Mouse (Mus musculus): ENCODE measurements around the gene Gprc5c. TPM values are rescaled to one million over a fixed set of nuclear protein-coding genes. Genes with fewer than 3 reads are reported as not detected.

Gprc5c gene
- polyA plus RNA-seq, 1 experiment from 2014 or later = 24.9 TPM

GRCm38 (mm10) chr11:114844464-114845220 lies 6.3 kb upstream of the Gprc5c start:
- H3K27ac ChIP-seq (ENCODE audit: low read depth) = no peak overlapping the region
- no peaks in the 10 kb centered on the region for H3K9me3 ChIP-seq (ENCODE audit: low read length)
- no peak for ATAC-seq
- no peak for TF ChIP-seq EP300 (IDR thresholded peaks at IDR 0.05; ENCODE audit: low read depth)
- TF ChIP-seq CTCF (IDR thresholded peaks at IDR 0.05; ENCODE audit: low read depth) = no peak
- no peak overlapping the region for H3K9ac ChIP-seq (replicated peaks)
- 80% methylated on average over 7 of the region's 7 CpGs for WGBS (ENCODE audit: insufficient replicate concordance)
- H3K4me2 ChIP-seq (ENCODE audit: low read depth, low read length) = no peak overlapping the region
- H3K27me3 ChIP-seq (ENCODE audit: insufficient read depth, low read length) = 0 out of 2 replicates have a peak, but pooled peaks cover 5% of the 10 kb centered on the region
- no peak for DNase-seq
- no peaks in the 10 kb centered on the region for H3K36me3 ChIP-seq (replicated peaks; ENCODE audit: insufficient read depth, low read length)
- H3K4me1 ChIP-seq (ENCODE audit: insufficient read depth) = peaks cover 4% of the 10 kb centered on the region; the same call in 1 of the 2 replicates
- H3K4me3 ChIP-seq (ENCODE audit: low read depth, low read length) = no peak overlapping the region

- H3K9ac ChIP-seq (replicated peaks) = no peak overlapping the region
- no peak overlapping the region for H3K27ac ChIP-seq (ENCODE audit: low read depth)
- no peak overlapping the region for H3K4me2 ChIP-seq (ENCODE audit: low read depth, low read length)
- H3K4me1 ChIP-seq (ENCODE audit: insufficient read depth) = peaks cover 8% of the 10 kb centered on the region; the same call in 1 of the 2 replicates
- no peaks in the 10 kb centered on the region for H3K9me3 ChIP-seq (ENCODE audit: low read length)
- H3K27me3 ChIP-seq (ENCODE audit: insufficient read depth, low read length) = peaks cover 10% of the 10 kb centered on the region
- WGBS (ENCODE audit: insufficient replicate concordance) = 81% methylated on average over 4 of the region's 4 CpGs
- H3K4me3 ChIP-seq (ENCODE audit: low read depth, low read length) = no peak overlapping the region
- no peak for TF ChIP-seq CTCF (IDR thresholded peaks at IDR 0.05; ENCODE audit: low read depth)
- TF ChIP-seq EP300 (IDR thresholded peaks at IDR 0.05; ENCODE audit: low read depth) = no peak
- H3K36me3 ChIP-seq (replicated peaks; ENCODE audit: insufficient read depth, low read length) = no peaks in the 10 kb centered on the region
- DNase-seq = no peak
- no peak for ATAC-seq
These were observed 4.6 kb upstream of the Gprc5c start for GRCm38 (mm10) chr11:114846336-114846735.

DNA sequence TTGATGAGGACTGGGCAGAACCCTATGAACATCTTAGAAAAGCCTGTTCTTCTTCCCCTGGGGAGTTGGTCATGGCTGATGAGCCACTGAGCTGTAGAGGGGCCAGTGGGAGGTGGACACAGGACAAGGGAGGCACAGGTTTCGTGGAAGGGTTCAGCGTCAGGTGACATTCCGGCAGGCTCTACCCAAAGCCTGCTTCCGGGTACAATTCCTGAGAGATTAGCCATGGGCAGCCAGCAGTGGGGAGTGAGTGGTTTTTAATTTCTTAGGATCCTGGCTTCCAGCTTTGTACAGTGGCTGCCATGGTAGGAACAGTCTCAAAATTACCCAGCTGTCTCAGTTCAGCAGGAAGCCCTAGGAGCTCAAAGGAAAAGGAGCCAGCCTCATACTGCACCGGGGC lies 3.9 kb upstream of the Gprc5c start:
- no peaks in the 10 kb centered on the region for H3K36me3 ChIP-seq (replicated peaks; ENCODE audit: insufficient read depth, low read length)
- no peak overlapping the region for H3K4me3 ChIP-seq (ENCODE audit: low read depth, low read length)
- H3K27ac ChIP-seq (ENCODE audit: low read depth) = no peak overlapping the region
- ATAC-seq = no peak
- no peak for DNase-seq
- WGBS (ENCODE audit: insufficient replicate concordance) = 82% methylated on average over 5 of the region's 5 CpGs
- H3K4me1 ChIP-seq (ENCODE audit: insufficient read depth) = peaks cover 8% of the 10 kb centered on the region; the same call in 1 of the 2 replicates
- H3K4me2 ChIP-seq (ENCODE audit: low read depth, low read length) = no peak overlapping the region
- peaks cover 16% of the 10 kb centered on the region for H3K27me3 ChIP-seq (ENCODE audit: insufficient read depth, low read length)
- TF ChIP-seq CTCF (IDR thresholded peaks at IDR 0.05; ENCODE audit: low read depth) (no peak), EP300 (IDR thresholded peaks at IDR 0.05; ENCODE audit: low read depth) (no peak)
- no peaks in the 10 kb centered on the region for H3K9me3 ChIP-seq (ENCODE audit: low read length)
- H3K9ac ChIP-seq (replicated peaks) = no peak overlapping the region

DNA sequence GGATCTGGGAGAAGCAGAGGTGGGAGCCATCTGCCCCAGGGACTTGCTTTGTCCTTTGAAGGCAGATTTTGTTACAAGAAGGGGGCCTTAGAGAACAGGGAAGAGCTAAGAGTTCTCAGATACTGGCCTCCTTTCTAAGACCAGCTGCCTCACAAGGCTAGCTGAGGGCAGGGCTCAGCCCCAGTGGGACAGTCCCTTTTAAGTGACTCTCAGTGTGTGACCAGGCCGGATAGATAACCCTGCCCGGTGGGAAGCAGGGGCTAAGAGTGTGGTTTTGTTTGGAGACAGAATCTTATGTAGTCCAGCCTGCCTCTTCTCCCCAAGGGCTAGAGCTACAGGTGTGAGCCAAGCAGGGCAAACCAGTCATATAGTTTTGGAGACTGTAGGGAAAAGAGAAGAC lies 1.4 kb upstream of the Gprc5c start:
- H3K4me3 ChIP-seq (ENCODE audit: low read depth, low read length) = no peak overlapping the region
- DNase-seq (no peak), ATAC-seq (no peak)
- no peak overlapping the region for H3K27ac ChIP-seq (ENCODE audit: low read depth)
- no peaks in the 10 kb centered on the region for H3K36me3 ChIP-seq (replicated peaks; ENCODE audit: insufficient read depth, low read length)
- H3K4me2 ChIP-seq (ENCODE audit: low read depth, low read length) = no peak overlapping the region; the same call in 1 of the 2 replicates
- TF ChIP-seq EP300 (IDR thresholded peaks at IDR 0.05; ENCODE audit: low read depth) (no peak), CTCF (IDR thresholded peaks at IDR 0.05; ENCODE audit: low read depth) (no peak)
- peaks cover 32% of the 10 kb centered on the region for H3K27me3 ChIP-seq (ENCODE audit: insufficient read depth, low read length)
- peaks cover 16% of the 10 kb centered on the region for H3K4me1 ChIP-seq (ENCODE audit: insufficient read depth)
- no peaks in the 10 kb centered on the region for H3K9me3 ChIP-seq (ENCODE audit: low read length)
- 18% methylated on average over 2 of the region's 2 CpGs for WGBS (ENCODE audit: insufficient replicate concordance)
- H3K9ac ChIP-seq (replicated peaks) = no peak overlapping the region

- H3K27ac ChIP-seq (ENCODE audit: low read depth) = peak overlapping the region; percentile 97
- H3K4me3 ChIP-seq (ENCODE audit: low read depth, low read length) = peak overlapping the region; percentile 70
- H3K9me3 ChIP-seq (ENCODE audit: low read length) = no peaks in the 10 kb centered on the region
- ATAC-seq = no peak
- TF ChIP-seq EP300 (IDR thresholded peaks at IDR 0.05; ENCODE audit: low read depth) = no peak
- TF ChIP-seq CTCF (IDR thresholded peaks at IDR 0.05; ENCODE audit: low read depth) = no peak
- H3K4me1 ChIP-seq (ENCODE audit: insufficient read depth) = peaks cover 17% of the 10 kb centered on the region
- DNase-seq = no peak
- 32% methylated on average over 5 of the region's 5 CpGs for WGBS (ENCODE audit: insufficient replicate concordance)
- peak overlapping the region; percentile 78 for H3K4me2 ChIP-seq (ENCODE audit: low read depth, low read length)
- H3K27me3 ChIP-seq (ENCODE audit: insufficient read depth, low read length) = peaks cover 32% of the 10 kb centered on the region
- H3K36me3 ChIP-seq (replicated peaks; ENCODE audit: insufficient read depth, low read length) = no peaks in the 10 kb centered on the region
- peak overlapping the region; percentile 87; the same call in 1 of the 2 replicates for H3K9ac ChIP-seq (replicated peaks)
These were observed 893 bp upstream of the Gprc5c start for GRCm38 (mm10) chr11:114850066-114850451.

DNA sequence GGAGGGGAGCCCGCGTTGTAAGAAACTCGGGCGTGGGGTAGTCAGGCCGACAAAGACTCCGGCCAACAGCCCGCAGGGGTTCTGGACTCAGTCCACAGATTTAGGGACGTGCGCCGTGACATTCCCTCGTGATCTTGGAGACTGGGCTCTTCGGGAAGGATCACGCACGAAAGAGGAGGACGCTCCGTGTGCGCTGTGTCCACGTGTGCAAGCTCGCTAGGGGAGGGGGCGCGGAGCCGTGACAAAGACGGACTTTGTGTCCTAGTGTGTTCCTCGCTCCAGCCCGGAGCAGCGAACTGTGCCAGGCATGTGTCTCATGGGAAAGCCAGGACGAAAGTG lies 286 bp downstream of the Gprc5c start:
- Histone ChIP-seq H3K36me3 (replicated peaks; ENCODE audit: insufficient read depth, low read length) (no peaks in the 10 kb centered on the region), H3K4me3 (ENCODE audit: low read depth, low read length) (peak overlapping the region; percentile 70), H3K9me3 (ENCODE audit: low read length) (no peaks in the 10 kb centered on the region), H3K4me1 (ENCODE audit: insufficient read depth) (peaks cover 22% of the 10 kb centered on the region), H3K27me3 (ENCODE audit: insufficient read depth, low read length) (peaks cover 32% of the 10 kb centered on the region), H3K4me2 (ENCODE audit: low read depth, low read length) (peak overlapping the region; percentile 78), H3K9ac (replicated peaks) (peak overlapping the region; percentile 87), H3K27ac (ENCODE audit: low read depth) (peak overlapping the region; percentile 97)
- DNase-seq (no peak), ATAC-seq (peak; percentile 57)
- TF ChIP-seq CTCF (IDR thresholded peaks at IDR 0.05; ENCODE audit: low read depth) (no peak), EP300 (IDR thresholded peaks at IDR 0.05; ENCODE audit: low read depth) (no peak)
- WGBS (ENCODE audit: insufficient replicate concordance) = 1% methylated on average over 27 of the region's 27 CpGs

Data from liver, postnatal 0 days (tissue).